Mouse (Mus musculus): Measurements from ENCODE around the gene Miip. TPM values are rescaled to one million over a fixed set of nuclear protein-coding genes. Genes with fewer than 3 reads are reported as not detected.

The Miip gene
- 45.2 and 46.1 TPM in 2 replicates for polyA plus RNA-seq (2016; fragmentation: Nextera tagmentation; extraction: Ambion mirVana)

- Histone ChIP-seq H3K9me3 (replicated peaks) (no peaks in the 10 kb centered on the region), H3K4me2 (replicated peaks) (peak within 1 kb of the TSS; percentile 76), H3K36me3 (peaks cover 46% of the 10 kb centered on the region), H3K27me3 (no peaks in the 10 kb centered on the region), H3K27ac (peak within 1 kb of the TSS; percentile 82), H3K4me1 (peaks cover 24% of the 10 kb centered on the region), H3K4me3 (peak within 1 kb of the TSS; percentile 70), H3K9ac (peak within 1 kb of the TSS; percentile 77)
- peak; percentile 98 for ATAC-seq (ENCODE audit: low FRiP score)
- under 1% methylated on average over 30 of the region's 30 CpGs for WGBS
These were observed at the start of gene Miip, which contains the start of gene Fv1 for GRCm38 (mm10) chr4:147868450-147869031. Miip (minus strand) TSS chr4:147868816. Fv1 (plus strand) TSS chr4:147868979.

GRCm38 (mm10) chr4:147909486-147909885, 40.9 kb upstream of the Miip start:
- Histone ChIP-seq H3K9ac (no peak overlapping the region), H3K9me3 (replicated peaks) (no peaks in the 10 kb centered on the region), H3K27ac (no peak overlapping the region), H3K27me3 (no peaks in the 10 kb centered on the region), H3K4me1 (0 out of 2 replicates have a peak, but pooled peaks cover 4% of the 10 kb centered on the region), H3K4me2 (replicated peaks) (no peak overlapping the region), H3K4me3 (no peak overlapping the region), H3K36me3 (no peaks in the 10 kb centered on the region)
- WGBS = 91% methylated on average over 5 of the region's 5 CpGs
- no peak for ATAC-seq (ENCODE audit: low FRiP score)

GRCm38 (mm10) chr4:147906230-147906629, 37.6 kb upstream of the Miip start:
- ATAC-seq (ENCODE audit: low FRiP score) = no peak
- Histone ChIP-seq H3K27ac (no peak overlapping the region), H3K27me3 (no peaks in the 10 kb centered on the region), H3K4me2 (replicated peaks) (no peak overlapping the region), H3K4me3 (no peak overlapping the region), H3K9ac (no peak overlapping the region), H3K36me3 (peaks cover 13% of the 10 kb centered on the region), H3K4me1 (peaks cover 15% of the 10 kb centered on the region), H3K9me3 (replicated peaks) (no peaks in the 10 kb centered on the region)
- WGBS = 84% methylated on average over 5 of the region's 5 CpGs

GRCm38 (mm10) chr4:147905090-147905659, 36.6 kb upstream of the Miip start:
- H3K27me3 ChIP-seq = no peaks in the 10 kb centered on the region
- peak overlapping the region; percentile 93 for H3K4me3 ChIP-seq
- 0% methylated on average over 8 of the region's 8 CpGs for WGBS
- no peaks in the 10 kb centered on the region for H3K9me3 ChIP-seq (replicated peaks)
- H3K27ac ChIP-seq = no peak overlapping the region
- peaks cover 15% of the 10 kb centered on the region for H3K4me1 ChIP-seq
- peak overlapping the region; percentile 91; the same call in 1 of the 2 replicates for H3K9ac ChIP-seq
- peaks cover 21% of the 10 kb centered on the region for H3K36me3 ChIP-seq
- ATAC-seq (ENCODE audit: low FRiP score) = peak; percentile 51
- H3K4me2 ChIP-seq (replicated peaks) = peak overlapping the region; percentile 59

GRCm38 (mm10) chr4:147904313-147905089, 35.9 kb upstream of the Miip start, which contains the start of gene Mfn2:
Mfn2 (minus strand) TSS chr4:147904704.
- peak within 1 kb of the TSS; percentile 87 for H3K27ac ChIP-seq
- H3K4me3 ChIP-seq = peak within 1 kb of the TSS; percentile 93
- peak; percentile 94 for ATAC-seq (ENCODE audit: low FRiP score)
- WGBS = under 1% methylated on average over 59 of the region's 59 CpGs
- H3K9me3 ChIP-seq (replicated peaks) = no peaks in the 10 kb centered on the region
- peaks cover 28% of the 10 kb centered on the region for H3K36me3 ChIP-seq
- peak within 1 kb of the TSS; percentile 74 for H3K4me2 ChIP-seq (replicated peaks)
- no peaks in the 10 kb centered on the region for H3K27me3 ChIP-seq
- peaks cover 15% of the 10 kb centered on the region for H3K4me1 ChIP-seq
- peak within 1 kb of the TSS; percentile 91 for H3K9ac ChIP-seq

GRCm38 (mm10) chr4:147903601-147904000, 35.0 kb upstream of the Miip start:
- no peaks in the 10 kb centered on the region for H3K27me3 ChIP-seq
- H3K4me2 ChIP-seq (replicated peaks) = peak overlapping the region; percentile 74
- H3K4me3 ChIP-seq = peak overlapping the region; percentile 93
- peak overlapping the region; percentile 91 for H3K9ac ChIP-seq
- no peaks in the 10 kb centered on the region for H3K9me3 ChIP-seq (replicated peaks)
- H3K36me3 ChIP-seq = peaks cover 37% of the 10 kb centered on the region
- no peak for ATAC-seq (ENCODE audit: low FRiP score)
- no peak overlapping the region for H3K27ac ChIP-seq
- peaks cover 15% of the 10 kb centered on the region for H3K4me1 ChIP-seq
- WGBS = 79% methylated on average over 3 of the region's 3 CpGs

- H3K4me3 ChIP-seq = 0 out of 2 replicates have a peak overlapping the region, but pooled peaks have one; percentile 93
- H3K27ac ChIP-seq = no peak overlapping the region
- peaks cover 43% of the 10 kb centered on the region for H3K36me3 ChIP-seq
- peaks cover 15% of the 10 kb centered on the region for H3K4me1 ChIP-seq
- H3K9ac ChIP-seq = no peak overlapping the region
- H3K9me3 ChIP-seq (replicated peaks) = no peaks in the 10 kb centered on the region
- WGBS = 92% methylated on average over 12 of the region's 12 CpGs
- H3K27me3 ChIP-seq = no peaks in the 10 kb centered on the region
- H3K4me2 ChIP-seq (replicated peaks) = peak overlapping the region; percentile 74; the same call in 1 of the 2 replicates
- no peak for ATAC-seq (ENCODE audit: low FRiP score)
These were observed 34.4 kb upstream of the Miip start for GRCm38 (mm10) chr4:147902906-147903500.

- Histone ChIP-seq H3K27me3 (no peaks in the 10 kb centered on the region), H3K4me1 (peaks cover 15% of the 10 kb centered on the region), H3K36me3 (peaks cover 67% of the 10 kb centered on the region), H3K4me2 (replicated peaks) (no peak overlapping the region), H3K4me3 (no peak overlapping the region), H3K9ac (no peak overlapping the region), H3K27ac (no peak overlapping the region), H3K9me3 (replicated peaks) (no peaks in the 10 kb centered on the region)
- no peak for ATAC-seq (ENCODE audit: low FRiP score)
- 89% methylated on average over 7 of the region's 7 CpGs for WGBS
These were observed 31.8 kb upstream of the Miip start for GRCm38 (mm10) chr4:147900452-147900851.

GRCm38 (mm10) chr4:147897348-147897747, 28.7 kb upstream of the Miip start:
- no peak overlapping the region for H3K27ac ChIP-seq
- H3K27me3 ChIP-seq = no peaks in the 10 kb centered on the region
- WGBS = 92% methylated on average over 3 of the region's 3 CpGs
- no peaks in the 10 kb centered on the region for H3K4me1 ChIP-seq
- no peak overlapping the region for H3K4me2 ChIP-seq (replicated peaks)
- peaks cover 81% of the 10 kb centered on the region for H3K36me3 ChIP-seq
- no peak overlapping the region for H3K4me3 ChIP-seq
- no peaks in the 10 kb centered on the region for H3K9me3 ChIP-seq (replicated peaks)
- no peak for ATAC-seq (ENCODE audit: low FRiP score)
- H3K9ac ChIP-seq = no peak overlapping the region

- no peak overlapping the region for H3K4me3 ChIP-seq
- H3K9me3 ChIP-seq (replicated peaks) = no peaks in the 10 kb centered on the region
- H3K4me2 ChIP-seq (replicated peaks) = no peak overlapping the region
- H3K9ac ChIP-seq = no peak overlapping the region
- no peak for ATAC-seq (ENCODE audit: low FRiP score)
- H3K27me3 ChIP-seq = no peaks in the 10 kb centered on the region
- H3K27ac ChIP-seq = no peak overlapping the region
- peaks cover 82% of the 10 kb centered on the region for H3K36me3 ChIP-seq
- 68% methylated on average over 1 of the region's 1 CpGs for WGBS
- no peaks in the 10 kb centered on the region for H3K4me1 ChIP-seq
These were observed 27.8 kb upstream of the Miip start for GRCm38 (mm10) chr4:147896411-147896810.

- H3K27me3 ChIP-seq = no peaks in the 10 kb centered on the region
- no peaks in the 10 kb centered on the region for H3K9me3 ChIP-seq (replicated peaks)
- ATAC-seq (ENCODE audit: low FRiP score) = no peak
- 90% methylated on average over 4 of the region's 4 CpGs for WGBS
- H3K27ac ChIP-seq = no peak overlapping the region
- no peak overlapping the region for H3K4me3 ChIP-seq
- no peaks in the 10 kb centered on the region for H3K4me1 ChIP-seq
- peaks cover 86% of the 10 kb centered on the region for H3K36me3 ChIP-seq
- no peak overlapping the region for H3K4me2 ChIP-seq (replicated peaks)
- H3K9ac ChIP-seq = no peak overlapping the region
These were observed 27.3 kb upstream of the Miip start for GRCm38 (mm10) chr4:147895815-147896330.

- Histone ChIP-seq H3K4me1 (no peaks in the 10 kb centered on the region), H3K36me3 (peaks cover 82% of the 10 kb centered on the region), H3K9ac (no peak overlapping the region), H3K27ac (no peak overlapping the region), H3K4me2 (replicated peaks) (no peak overlapping the region), H3K27me3 (no peaks in the 10 kb centered on the region), H3K9me3 (replicated peaks) (no peaks in the 10 kb centered on the region), H3K4me3 (no peak overlapping the region)
- 91% methylated on average over 6 of the region's 6 CpGs for WGBS
- no peak for ATAC-seq (ENCODE audit: low FRiP score)
These were observed 21.7 kb upstream of the Miip start for GRCm38 (mm10) chr4:147890341-147890740.

All from hindbrain, embryonic 12.5 days (tissue).